Mouse (Mus musculus): ENCODE measurements around the gene Klk1b26.

- TF ChIP-seq TAL1 (IDR thresholded peaks at IDR 0.05; ENCODE audit: low read length) (no peak), GATA1 (IDR thresholded peaks at IDR 0.05; ENCODE audit: low read length) (no peak)
Measured at GRCm38 (mm10) chr7:43985657-43986056, 26.3 kb upstream of the Klk1b26 start.
